Mouse (Mus musculus): Measurements from ENCODE around the gene Ccser1. TPM values are rescaled to one million over a fixed set of nuclear protein-coding genes. Genes with fewer than 3 reads are reported as not detected.

Ccser1 gene
- polyA plus RNA-seq (2014; fragmentation: Illumina TruSeq; extraction: RNeasy Lipid Tissue Mini Kit (QIAGEN cat#74804); ENCODE audit: low read depth, low replicate concordance): 3.3 TPM

GRCm38 (mm10) chr6:61179949-61180755, at the start of gene Ccser1:
Ccser1 (plus strand) TSS chr6:61180324.

